ENCODE assay signal across 9 mouse cellular contexts in genomic region chr7:19368380-19368779, GRCm38 (mm10). TPM values are rescaled to one million over a fixed set of nuclear protein-coding genes. Genes with fewer than 3 reads are reported as not detected.
DNase-seq lines count a peak whose midpoint lies in the region; ATAC-seq lines count a peak whose summit lies in the region.
"Had no signal": no experiment of that assay in that cellular context is flagged by ENCODE, and none has a peak within 500 bp of the region (broad histone marks: within the 10 kb centered on the region; RNA-seq: fewer than 3 reads in every experiment).

No protein-coding gene starts in this region.

- no peaks in the 10 kb centered on the region for H3K36me3 ChIP-seq in limb, embryonic 11.5 days (ENCODE audit: control insufficient read depth, insufficient read depth, low read length)

- no peak for ATAC-seq in limb, embryonic 11.5 days (ENCODE audit: insufficient number of reproducible peaks, low FRiP score, low TSS enrichment, low read depth)
- ATAC-seq: midbrain, embryonic 16.5 days had no signal

- no peak overlapping the region for H3K4me3 ChIP-seq in limb, embryonic 11.5 days (ENCODE audit: low read depth, low read length)

- no peak overlapping the region for H3K27ac ChIP-seq in limb, embryonic 11.5 days (replicated peaks; ENCODE audit: low read depth, low read length)

- peak; percentile 57 for DNase-seq in ovary, postnatal 36 days (ENCODE audit: low spot score)
- DNase-seq in ovary, postnatal 10 days (ENCODE audit: low spot score) = no peak
- DNase-seq in embryo, embryonic 9.5 days (ENCODE audit: extremely low spot score) = peak; percentile 55
- DNase-seq in limb, embryonic 11.5 days (ENCODE audit: low spot score) = peak; percentile 70
- peak; percentile 45 for DNase-seq in yolk sac, embryonic 10.5 days (ENCODE audit: low spot score)
- DNase-seq in MN1 (ENCODE audit: low spot score) = no peak
- no peak for DNase-seq in cerebellum, postnatal 25 days
- DNase-seq: right cerebral cortex, postnatal 25 days had no signal

- no peak overlapping the region for H3K9ac ChIP-seq in limb, embryonic 11.5 days (ENCODE audit: low read length)

- H3K4me2 ChIP-seq in limb, embryonic 11.5 days (ENCODE audit: low read depth, severe bottlenecking) = no peak overlapping the region

- peaks cover 4% of the 10 kb centered on the region; the same call in 1 of the 2 replicates for H3K4me1 ChIP-seq in limb, embryonic 11.5 days (ENCODE audit: control insufficient read depth, insufficient read depth, low read length)

- H3K27me3 ChIP-seq in limb, embryonic 11.5 days (ENCODE audit: control insufficient read depth, insufficient read depth, low read length) = 0 out of 2 replicates have a peak, but pooled peaks cover 4% of the 10 kb centered on the region

- H3K9me3 ChIP-seq in limb, embryonic 11.5 days (ENCODE audit: control insufficient read depth, low read length) = no peaks in the 10 kb centered on the region

- WGBS in limb, embryonic 11.5 days = 19% methylated on average over 16 of the region's 16 CpGs

RNA-seq across cellular contexts. Expression of gene Ppp1r13l, which starts 8.8 kb away (rescaled TPM):
- polyA plus RNA-seq in limb, embryonic 11.5 days (2014; fragmentation: Nextera tagmentation; extraction: Ambion mirVana) = 6.6 and 8.7 TPM in 2 replicates

RNA-seq across cellular contexts. Expression of gene Cd3eap, which starts 9.1 kb away (rescaled TPM):
- polyA plus RNA-seq in limb, embryonic 11.5 days (2014; fragmentation: Nextera tagmentation; extraction: Ambion mirVana) = 21.1 and 24.8 TPM in 2 replicates

RNA-seq across cellular contexts. Expression of gene Ercc2, which starts 13.4 kb away (rescaled TPM):
- polyA plus RNA-seq in limb, embryonic 11.5 days (2014; fragmentation: Nextera tagmentation; extraction: Ambion mirVana) = 11.8 and 13.5 TPM in 2 replicates

RNA-seq across cellular contexts. Expression of gene Ercc1, which starts 23.8 kb away (rescaled TPM):
- 104 and 114 TPM in 2 replicates for polyA plus RNA-seq in limb, embryonic 11.5 days (2014; fragmentation: Nextera tagmentation; extraction: Ambion mirVana)

RNA-seq across cellular contexts. Expression of gene Klc3, which starts 35.5 kb away (rescaled TPM):
- polyA plus RNA-seq in limb, embryonic 11.5 days (2014; fragmentation: Nextera tagmentation; extraction: Ambion mirVana) = 2.7 and 3.5 TPM in 2 replicates

Comparison
In these comparisons a context has a peak if more than half of its experiments do, and no peak if none do; other contexts are left out.
1. DNase-seq: peak in ovary, postnatal 36 days (single experiment), embryo, embryonic 9.5 days (single experiment), limb, embryonic 11.5 days (single experiment) and yolk sac, embryonic 10.5 days (single experiment); none in ovary, postnatal 10 days (single experiment), MN1 (single experiment) and cerebellum, postnatal 25 days (0 of 2).